Mouse (Mus musculus): ENCODE measurements around the gene Cdon. TPM values are rescaled to one million over a fixed set of nuclear protein-coding genes. Genes with fewer than 3 reads are reported as not detected.

Gene Cdon
- total and polyA plus RNA-seq, 2 experiments from 2014 or later, result 1.3 to 13.7 TPM

GRCm38 (mm10) chr9:35522821-35523515 is 102.0 kb downstream of the Cdon start:
- no peak overlapping the region for H3K4me3 ChIP-seq (ENCODE audit: low read depth, low read length)
- no peak for TF ChIP-seq CTCF (IDR thresholded peaks at IDR 0.05; ENCODE audit: low read depth)
- no peaks in the 10 kb centered on the region for H3K27me3 ChIP-seq (ENCODE audit: insufficient read depth, low read length)
- no peaks in the 10 kb centered on the region for H3K36me3 ChIP-seq (ENCODE audit: insufficient read depth)
- H3K4me1 ChIP-seq (ENCODE audit: insufficient read depth), result peaks cover 14% of the 10 kb centered on the region
- H3K4me2 ChIP-seq (ENCODE audit: low read depth), result peak overlapping the region; percentile 31; the same call in 1 of the 2 replicates
- ATAC-seq, result peak; percentile 9; the same call in 1 of the 2 replicates
- no peak overlapping the region for H3K27ac ChIP-seq (ENCODE audit: low read depth, low read length)
- H3K9me3 ChIP-seq (ENCODE audit: low read length), result no peaks in the 10 kb centered on the region
- 31% methylated on average over 1 of the region's 1 CpGs for WGBS
- DNase-seq, result no peak
- H3K9ac ChIP-seq, result no peak overlapping the region

DNA sequence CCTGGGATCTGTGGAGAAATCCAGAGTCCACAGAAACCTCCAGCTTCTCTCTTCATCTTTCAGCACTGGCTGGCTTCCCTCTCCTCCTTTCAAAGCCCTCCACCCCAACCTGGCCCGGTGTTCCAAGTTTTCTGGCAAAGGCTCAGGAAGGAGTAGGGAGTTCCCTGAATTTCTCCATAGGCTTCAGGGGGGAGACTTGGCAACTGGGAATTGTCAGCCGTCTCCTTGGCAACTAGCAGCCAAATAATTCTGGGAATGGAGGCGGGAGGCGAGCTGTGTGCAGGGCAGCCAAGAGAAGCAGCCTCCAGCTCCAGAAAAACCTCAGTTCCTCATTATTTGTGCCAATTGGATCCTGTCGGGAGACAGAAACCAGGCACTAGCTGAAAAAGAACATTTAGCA is 102.6 kb downstream of the Cdon start:
- Histone ChIP-seq H3K36me3 (ENCODE audit: insufficient read depth) (no peaks in the 10 kb centered on the region), H3K27me3 (ENCODE audit: insufficient read depth, low read length) (no peaks in the 10 kb centered on the region), H3K27ac (ENCODE audit: low read depth, low read length) (peak overlapping the region; percentile 4; the same call in 1 of the 2 replicates), H3K4me3 (ENCODE audit: low read depth, low read length) (no peak overlapping the region), H3K9ac (peak overlapping the region; percentile 19; the same call in 1 of the 2 replicates), H3K4me1 (ENCODE audit: insufficient read depth) (peaks cover 14% of the 10 kb centered on the region), H3K9me3 (ENCODE audit: low read length) (no peaks in the 10 kb centered on the region), H3K4me2 (ENCODE audit: low read depth) (peak overlapping the region; percentile 31)
- WGBS, result 13% methylated on average over 5 of the region's 5 CpGs
- peak; percentile 81 for DNase-seq
- TF ChIP-seq CTCF (IDR thresholded peaks at IDR 0.05; ENCODE audit: low read depth), result no peak
- ATAC-seq, result peak; percentile 86

- peak; percentile 89 for ATAC-seq
- H3K9me3 ChIP-seq (ENCODE audit: low read length), result no peaks in the 10 kb centered on the region
- H3K9ac ChIP-seq, result no peak overlapping the region
- peaks cover 14% of the 10 kb centered on the region for H3K4me1 ChIP-seq (ENCODE audit: insufficient read depth)
- peak; percentile 87 for DNase-seq
- 11% methylated on average over 7 of the region's 7 CpGs for WGBS
- H3K4me2 ChIP-seq (ENCODE audit: low read depth), result peak overlapping the region; percentile 31
- peak; percentile 85 for TF ChIP-seq CTCF (IDR thresholded peaks at IDR 0.05; ENCODE audit: low read depth)
- no peak overlapping the region for H3K4me3 ChIP-seq (ENCODE audit: low read depth, low read length)
- peak overlapping the region; percentile 4; the same call in 1 of the 2 replicates for H3K27ac ChIP-seq (ENCODE audit: low read depth, low read length)
- H3K36me3 ChIP-seq (ENCODE audit: insufficient read depth), result no peaks in the 10 kb centered on the region
- no peaks in the 10 kb centered on the region for H3K27me3 ChIP-seq (ENCODE audit: insufficient read depth, low read length)
These were observed 103.0 kb downstream of the Cdon start for GRCm38 (mm10) chr9:35523941-35524411.

GRCm38 (mm10) chr9:35529141-35529540 is 108.2 kb downstream of the Cdon start:
- no peak overlapping the region for H3K4me2 ChIP-seq (ENCODE audit: low read depth)

GRCm38 (mm10) chr9:35529796-35530195 is 108.9 kb downstream of the Cdon start:
- Histone ChIP-seq H3K4me1 (ENCODE audit: insufficient read depth) (no peaks in the 10 kb centered on the region), H3K4me2 (ENCODE audit: low read depth) (no peak overlapping the region), H3K9me3 (ENCODE audit: low read length) (no peaks in the 10 kb centered on the region), H3K27ac (ENCODE audit: low read depth, low read length) (no peak overlapping the region), H3K4me3 (ENCODE audit: low read depth, low read length) (no peak overlapping the region), H3K9ac (no peak overlapping the region), H3K27me3 (ENCODE audit: insufficient read depth, low read length) (no peaks in the 10 kb centered on the region), H3K36me3 (ENCODE audit: insufficient read depth) (no peaks in the 10 kb centered on the region)
- 9% methylated on average over 1 of the region's 1 CpGs for WGBS
- ATAC-seq (no peak), DNase-seq (no peak)
- TF ChIP-seq CTCF (IDR thresholded peaks at IDR 0.05; ENCODE audit: low read depth), result no peak

More at GRCm38 (mm10) chr9:35529141-35529540, 108.2 kb downstream of the Cdon start:
- TF ChIP-seq CTCF (IDR thresholded peaks at IDR 0.05; ENCODE audit: low read depth), result no peak
- H3K4me3 ChIP-seq (ENCODE audit: low read depth, low read length), result no peak overlapping the region
- DNase-seq (no peak), ATAC-seq (no peak)
- H3K36me3 ChIP-seq (ENCODE audit: insufficient read depth), result no peaks in the 10 kb centered on the region
- H3K4me1 ChIP-seq (ENCODE audit: insufficient read depth), result peaks cover 4% of the 10 kb centered on the region
- H3K9me3 ChIP-seq (ENCODE audit: low read length), result no peaks in the 10 kb centered on the region
- no peak overlapping the region for H3K9ac ChIP-seq
- WGBS, result 77% methylated on average over 3 of the region's 3 CpGs
- no peaks in the 10 kb centered on the region for H3K27me3 ChIP-seq (ENCODE audit: insufficient read depth, low read length)
- no peak overlapping the region for H3K27ac ChIP-seq (ENCODE audit: low read depth, low read length)

DNA sequence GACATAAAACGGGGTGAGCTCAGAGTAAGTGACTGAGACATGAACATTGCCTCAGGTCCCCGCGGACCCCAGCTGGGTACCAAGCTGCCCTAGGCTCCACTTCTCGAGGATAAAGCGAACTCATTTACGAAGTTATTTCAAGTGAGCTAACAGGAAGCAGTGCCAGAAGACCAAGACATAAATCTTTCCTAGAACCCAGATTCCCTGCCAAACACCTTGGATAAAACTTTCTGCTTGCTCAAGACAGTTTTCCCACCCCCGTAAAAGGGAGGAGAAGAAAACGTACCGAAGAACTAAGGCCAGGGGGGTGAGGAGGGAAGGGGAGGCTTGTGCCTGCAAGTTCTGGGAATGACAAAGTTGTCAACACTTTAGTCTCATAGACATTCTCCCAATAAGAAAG is 112.3 kb downstream of the Cdon start:
- DNase-seq (no peak), ATAC-seq (no peak)
- H3K4me3 ChIP-seq (ENCODE audit: low read depth, low read length), result no peak overlapping the region
- H3K9me3 ChIP-seq (ENCODE audit: low read length), result no peaks in the 10 kb centered on the region
- H3K4me2 ChIP-seq (ENCODE audit: low read depth), result no peak overlapping the region
- H3K4me1 ChIP-seq (ENCODE audit: insufficient read depth), result no peaks in the 10 kb centered on the region
- no peak overlapping the region for H3K9ac ChIP-seq
- no peaks in the 10 kb centered on the region for H3K36me3 ChIP-seq (ENCODE audit: insufficient read depth)
- 73% methylated on average over 9 of the region's 9 CpGs for WGBS
- no peak for TF ChIP-seq CTCF (IDR thresholded peaks at IDR 0.05; ENCODE audit: low read depth)
- no peaks in the 10 kb centered on the region for H3K27me3 ChIP-seq (ENCODE audit: insufficient read depth, low read length)
- H3K27ac ChIP-seq (ENCODE audit: low read depth, low read length), result no peak overlapping the region

DNA sequence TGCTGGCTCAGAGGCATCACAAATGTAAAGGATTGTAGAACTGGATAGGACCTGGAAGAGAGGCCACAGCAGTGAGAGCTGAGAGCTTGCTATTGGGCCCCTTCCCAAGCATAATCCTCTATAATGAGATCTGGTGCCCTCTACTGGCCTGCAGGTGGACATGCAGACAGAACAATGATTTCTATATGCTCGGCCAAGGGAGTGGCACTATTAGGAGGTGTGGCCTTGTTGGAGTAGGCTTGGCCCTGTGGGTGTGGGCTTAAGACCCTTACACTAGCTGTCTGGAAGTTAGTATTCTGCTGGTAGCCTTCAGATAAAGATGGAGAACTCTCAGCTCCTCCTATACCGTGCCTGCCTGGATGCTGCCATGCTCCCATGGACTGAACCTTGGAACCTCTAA is 114.2 kb downstream of the Cdon start:
- no peak overlapping the region for H3K27ac ChIP-seq (ENCODE audit: low read depth, low read length)
- no peaks in the 10 kb centered on the region for H3K36me3 ChIP-seq (ENCODE audit: insufficient read depth)
- H3K27me3 ChIP-seq (ENCODE audit: insufficient read depth, low read length), result no peaks in the 10 kb centered on the region
- H3K9ac ChIP-seq, result no peak overlapping the region
- 7% methylated on average over 2 of the region's 2 CpGs for WGBS
- no peak overlapping the region for H3K4me2 ChIP-seq (ENCODE audit: low read depth)
- no peaks in the 10 kb centered on the region for H3K9me3 ChIP-seq (ENCODE audit: low read length)
- no peak overlapping the region for H3K4me3 ChIP-seq (ENCODE audit: low read depth, low read length)
- ATAC-seq (peak; percentile 93), DNase-seq (peak; percentile 85)
- H3K4me1 ChIP-seq (ENCODE audit: insufficient read depth), result no peaks in the 10 kb centered on the region
- peak; percentile 91 for TF ChIP-seq CTCF (IDR thresholded peaks at IDR 0.05; ENCODE audit: low read depth)
